Mouse (Mus musculus): ENCODE measurements at regions not wholly inside any gene's neighbourhood (a gene's known extent, or its start where the extent isn't known, plus 50 kb on each side); places are given as distances from the start of the nearest gene placed in this dataset.

GRCm38 (mm10) chr2:117548273-117548672 lies 205.5 kb upstream of the Rasgrp1 start:
- DNase-seq = no peak

GRCm38 (mm10) chr2:117556301-117556700 lies 213.5 kb upstream of the Rasgrp1 start:
- no peak for DNase-seq

- no peak for DNase-seq
Observed at GRCm38 (mm10) chr2:117570987-117571386, 228.2 kb upstream of the Rasgrp1 start.

- DNase-seq = peak; percentile 48 to 59
Observed at GRCm38 (mm10) chr2:117587381-117587780, 244.6 kb upstream of the Rasgrp1 start.

GRCm38 (mm10) chr2:117595028-117595427 lies 252.2 kb upstream of the Rasgrp1 start:
- no peak for DNase-seq

GRCm38 (mm10) chr2:117597573-117597972 lies 254.8 kb upstream of the Rasgrp1 start:
- DNase-seq = no peak

GRCm38 (mm10) chr2:117614772-117615171 lies 272.0 kb upstream of the Rasgrp1 start:
- DNase-seq = no peak

- no peak for DNase-seq
Observed at GRCm38 (mm10) chr2:117618063-117618462, 275.3 kb upstream of the Rasgrp1 start.

GRCm38 (mm10) chr2:117623955-117624354 lies 281.2 kb upstream of the Rasgrp1 start:
- no peak for DNase-seq

GRCm38 (mm10) chr2:117634906-117635305 lies 292.1 kb upstream of the Rasgrp1 start:
- DNase-seq = no peak

- DNase-seq = no peak
Observed at GRCm38 (mm10) chr2:117637397-117637796, 294.6 kb upstream of the Rasgrp1 start.

GRCm38 (mm10) chr2:117652101-117652500 lies 309.3 kb upstream of the Rasgrp1 start:
- DNase-seq = no peak

GRCm38 (mm10) chr2:117652647-117653046 lies 309.8 kb upstream of the Rasgrp1 start:
- no peak for DNase-seq

- no peak for DNase-seq
Observed at GRCm38 (mm10) chr2:117656546-117657175, 313.9 kb upstream of the Rasgrp1 start.

GRCm38 (mm10) chr2:117660217-117660924 lies 317.6 kb upstream of the Rasgrp1 start:
- DNase-seq = no peak

GRCm38 (mm10) chr2:117662653-117663052 lies 319.9 kb upstream of the Rasgrp1 start:
- no peak for DNase-seq

GRCm38 (mm10) chr2:117666528-117666927 lies 323.7 kb upstream of the Rasgrp1 start:
- no peak for DNase-seq

- DNase-seq = no peak
Observed at GRCm38 (mm10) chr2:117668137-117668536, 325.3 kb upstream of the Rasgrp1 start.

GRCm38 (mm10) chr2:117674877-117675276 lies 332.1 kb upstream of the Rasgrp1 start:
- no peak for DNase-seq

- no peak for DNase-seq
Observed at GRCm38 (mm10) chr2:117678650-117679049, 335.8 kb upstream of the Rasgrp1 start.

GRCm38 (mm10) chr2:117685836-117686453 lies 343.1 kb upstream of the Rasgrp1 start:
- peak; percentile 51 to 53 for DNase-seq

GRCm38 (mm10) chr2:117693537-117693936 lies 350.7 kb upstream of the Rasgrp1 start:
- no peak for DNase-seq

GRCm38 (mm10) chr2:117710173-117710813 lies 367.5 kb upstream of the Rasgrp1 start:
- DNase-seq = peak in 1 of 2 experiments; percentile 4

GRCm38 (mm10) chr2:117724066-117724465 lies 381.3 kb upstream of the Rasgrp1 start:
- DNase-seq = no peak

All from kidney, postnatal 4 days (tissue).